Mouse (Mus musculus): ENCODE data around the gene Fggy.

The Fggy gene

GRCm38 (mm10) chr4:95733397-95734249, 176.3 kb downstream of the Fggy start:
- no peak for DNase-seq

- DNase-seq, result no peak
Observed at GRCm38 (mm10) chr4:95735967-95736366, 178.7 kb downstream of the Fggy start.

DNA sequence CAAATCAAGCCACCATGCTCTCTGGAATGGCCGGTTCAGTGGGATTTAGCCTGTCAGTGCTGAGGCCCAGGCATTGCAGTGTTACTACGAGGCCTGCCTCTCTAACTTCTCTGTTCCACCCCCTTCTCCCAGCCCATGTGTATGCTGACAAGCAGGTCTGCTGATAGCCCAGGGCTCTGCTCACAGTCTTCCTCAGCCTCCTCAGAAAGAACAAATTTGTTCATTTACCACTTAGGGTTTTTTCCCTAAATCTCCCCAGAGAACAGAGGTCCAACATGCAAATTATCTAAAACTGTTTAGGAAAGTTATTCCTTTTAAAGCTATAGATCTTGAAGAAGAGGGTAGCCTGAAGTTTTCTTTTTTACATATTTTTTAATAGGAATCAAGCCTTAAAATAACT, 179.4 kb downstream of the Fggy start:
- DNase-seq, result no peak

DNA sequence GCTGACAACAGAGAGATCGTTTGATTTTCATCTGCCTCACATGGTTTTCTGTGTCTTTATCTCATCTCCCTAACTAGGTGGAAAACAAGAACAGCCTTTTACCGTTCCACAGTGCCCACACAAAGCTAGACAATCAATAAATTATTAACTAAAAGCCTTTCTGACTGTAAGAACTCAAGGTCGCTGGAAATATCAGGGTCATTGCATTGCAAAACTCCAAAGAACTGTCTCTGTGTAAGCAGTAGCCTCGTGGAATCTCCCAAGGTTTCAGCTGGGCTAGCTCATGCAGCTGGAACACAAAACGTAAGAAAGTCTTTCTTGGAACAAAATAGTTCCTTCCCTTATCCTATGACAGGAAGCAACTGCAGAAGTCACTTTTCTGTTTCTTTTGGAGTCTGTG, 180.9 kb downstream of the Fggy start:
- DNase-seq, result no peak

GRCm38 (mm10) chr4:95738725-95739124, 181.4 kb downstream of the Fggy start:
- no peak for DNase-seq

DNA sequence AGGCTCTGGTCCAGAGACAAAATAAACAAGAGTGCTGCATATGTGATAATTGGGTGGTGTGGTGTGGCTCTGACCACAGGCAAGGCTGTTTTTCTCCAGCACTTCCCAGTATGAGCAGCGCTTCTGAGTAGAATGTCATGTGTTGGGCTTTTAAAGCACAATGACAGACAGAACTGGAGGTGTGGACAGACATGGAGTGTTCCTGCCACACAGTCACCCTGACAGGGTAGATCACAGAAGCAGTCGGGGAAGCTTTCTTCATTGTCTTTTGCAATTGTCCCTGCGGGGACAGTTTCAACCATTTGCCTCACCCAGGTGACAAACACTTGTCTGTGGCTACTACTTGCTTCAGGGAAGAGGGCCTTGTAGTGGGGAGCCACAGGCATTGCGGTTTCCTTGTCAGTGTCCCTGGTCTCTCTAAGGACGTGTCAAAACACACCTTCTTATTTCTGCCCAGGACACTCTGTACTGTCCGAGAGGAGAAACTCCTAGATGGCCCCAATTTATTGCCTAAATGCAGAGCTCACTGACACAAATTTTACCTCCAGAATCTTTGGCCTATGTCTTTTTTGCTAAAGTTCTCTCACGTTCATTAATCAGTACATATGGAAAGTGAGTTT, 183.9 kb downstream of the Fggy start:
- no peak for DNase-seq

GRCm38 (mm10) chr4:95742986-95743385, 185.7 kb downstream of the Fggy start:
- DNase-seq, result no peak

GRCm38 (mm10) chr4:95746954-95747353, 189.6 kb downstream of the Fggy start:
- DNase-seq, result no peak

- no peak for DNase-seq
Observed at GRCm38 (mm10) chr4:95747415-95748202, 190.3 kb downstream of the Fggy start.

GRCm38 (mm10) chr4:95750186-95750585, 192.9 kb downstream of the Fggy start:
- no peak for DNase-seq

DNA sequence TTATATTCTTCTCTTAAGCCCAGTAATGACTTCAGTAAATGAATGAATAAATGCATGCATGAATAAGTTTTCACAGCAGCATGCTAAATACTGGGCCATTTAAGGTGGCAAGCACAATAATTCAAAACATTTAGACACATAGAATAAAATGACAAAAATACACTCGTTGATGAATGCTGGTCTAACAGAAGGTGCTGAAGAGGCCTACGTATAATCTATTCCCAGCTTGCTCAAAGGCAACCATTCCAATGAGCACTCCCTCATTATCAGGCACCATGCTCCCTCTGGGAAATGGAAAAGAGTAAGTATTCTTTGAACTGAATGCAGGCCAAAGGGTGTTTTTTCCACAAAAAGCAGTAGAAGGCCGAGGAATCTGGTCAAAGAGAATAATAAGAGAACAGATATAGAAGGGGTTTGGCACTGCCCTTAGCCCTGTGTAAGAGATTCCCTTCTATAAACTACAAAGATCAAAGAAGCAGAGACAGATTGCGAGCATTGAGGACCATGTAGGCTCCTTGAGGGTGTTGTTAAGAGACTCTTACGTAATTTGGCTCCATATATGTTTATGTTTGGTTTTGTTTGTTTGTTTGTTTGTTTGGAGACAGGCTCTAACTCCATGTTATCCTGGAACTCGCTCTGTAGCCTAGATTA, 195.4 kb downstream of the Fggy start:
- no peak for DNase-seq

- no peak for DNase-seq
Observed at GRCm38 (mm10) chr4:95759027-95759731, 201.9 kb downstream of the Fggy start.

DNA sequence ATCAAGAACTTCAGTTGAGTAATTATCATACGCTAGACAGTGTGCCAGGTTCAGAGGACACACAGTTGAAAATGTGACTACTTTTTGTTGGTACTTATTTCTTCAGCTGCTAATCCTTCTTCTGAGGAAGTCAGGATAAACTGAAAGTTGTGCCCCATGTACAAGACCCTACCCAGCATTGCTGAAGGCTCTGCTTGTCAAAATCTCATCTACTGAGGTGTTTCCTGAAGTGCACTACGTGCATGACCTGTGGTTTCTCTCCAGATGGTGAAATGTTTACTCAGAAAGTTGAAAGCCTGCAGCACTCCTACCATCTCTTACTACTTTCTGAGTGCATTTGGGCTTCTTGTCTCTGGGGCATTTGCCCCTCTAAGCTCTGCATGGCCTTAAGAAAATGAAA, 208.1 kb downstream of the Fggy start:
- DNase-seq, result no peak

GRCm38 (mm10) chr4:95770469-95770868, 213.2 kb downstream of the Fggy start:
- no peak for DNase-seq

DNA sequence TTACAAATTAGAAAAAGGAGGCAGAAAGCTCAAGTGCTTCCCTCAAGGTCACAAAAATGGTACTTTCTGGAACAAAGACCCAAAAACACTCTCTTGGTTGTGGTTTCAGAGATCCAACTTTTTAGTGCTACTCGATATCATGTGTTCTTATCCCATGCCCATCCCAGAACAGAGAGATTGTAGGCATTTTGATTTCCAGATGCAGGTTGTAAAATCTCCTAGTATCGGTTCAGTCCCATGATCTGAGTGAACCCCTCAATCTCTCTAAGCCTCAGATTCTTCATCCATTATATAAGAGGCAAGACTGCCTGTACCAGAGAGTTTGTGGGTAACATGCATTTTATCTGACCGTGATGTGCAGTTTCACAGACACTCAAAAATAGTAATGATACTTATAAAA, 214.2 kb downstream of the Fggy start:
- no peak for DNase-seq

GRCm38 (mm10) chr4:95771945-95772344, 214.6 kb downstream of the Fggy start:
- no peak for DNase-seq

- DNase-seq, result no peak
Observed at GRCm38 (mm10) chr4:95772663-95773062, 215.4 kb downstream of the Fggy start.

DNA sequence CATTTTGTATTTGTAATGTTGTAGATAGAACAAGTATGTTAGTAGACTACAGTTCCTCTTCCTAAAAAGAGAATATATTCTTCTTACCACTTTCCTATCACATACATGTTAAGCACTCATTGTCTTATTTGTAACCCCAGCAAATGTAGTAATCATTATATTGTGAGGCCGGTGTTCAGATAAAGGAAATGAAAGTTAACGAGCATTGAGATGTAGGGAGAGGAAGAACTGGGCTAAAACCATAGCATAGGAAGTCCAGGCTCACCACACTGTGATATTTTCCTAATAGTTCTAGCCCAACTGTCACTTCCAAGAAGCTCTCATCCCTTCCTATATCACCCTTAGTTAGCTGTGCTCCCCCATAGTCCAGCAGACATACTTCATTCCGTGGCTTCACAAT, 218.3 kb downstream of the Fggy start:
- no peak for DNase-seq

- DNase-seq, result no peak
Observed at GRCm38 (mm10) chr4:95777839-95778238, 220.5 kb downstream of the Fggy start.

GRCm38 (mm10) chr4:95778528-95778927, 221.2 kb downstream of the Fggy start:
- no peak for DNase-seq

DNA sequence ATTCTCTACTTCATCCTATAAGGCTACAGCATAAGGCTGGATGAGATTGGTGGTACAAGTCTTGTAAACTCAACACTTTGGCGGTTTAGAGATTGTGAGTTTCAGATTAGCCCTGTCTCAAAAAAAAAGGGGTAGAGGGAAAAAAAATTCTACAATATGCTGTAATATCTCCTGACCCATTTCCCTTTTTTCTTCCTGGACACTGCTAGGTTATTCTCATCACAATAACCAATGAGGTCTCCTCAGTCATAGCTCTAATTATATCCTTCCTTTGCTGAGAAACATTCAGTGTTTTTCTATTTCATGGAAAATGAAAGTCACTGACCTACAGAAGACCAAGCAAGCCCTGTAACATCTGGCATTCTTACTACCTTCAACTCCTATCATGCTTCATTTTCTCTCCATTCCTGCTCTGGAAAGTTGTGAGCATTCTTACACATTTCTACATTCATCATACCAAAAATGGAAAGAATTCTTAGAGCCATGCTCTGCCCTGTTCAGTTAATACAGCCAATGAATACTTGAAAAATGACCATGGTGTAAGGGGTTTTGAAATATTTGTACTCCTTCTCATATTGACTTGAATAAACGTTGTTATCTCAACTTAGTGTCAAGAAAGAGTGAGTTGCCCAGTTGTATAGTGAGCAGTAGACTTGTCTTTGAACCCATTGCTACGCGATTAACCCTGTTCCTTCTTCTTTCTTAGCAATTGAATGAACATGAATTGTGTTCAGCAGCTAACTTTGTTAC, 227.0 kb downstream of the Fggy start:
- DNase-seq, result no peak

GRCm38 (mm10) chr4:95787609-95788008, 230.3 kb downstream of the Fggy start:
- no peak for DNase-seq

Data from B cell, adult 2 months (primary cell).